Mouse (Mus musculus) CH12.LX (cell line): Measurements from ENCODE around the gene Rb1.

Source experiments
- CHD1 ChIP-seq: IDR thresholded peaks from 2 replicates; pipeline ENCODE4 v1.6.1; 2012; ENCODE audit warnings: low read depth, low read length, improper control_type of control experiment, inconsistent platforms
- CTCF ChIP-seq, 2 experiments: IDR thresholded peaks in 1 of 2; conservative IDR thresholded peaks in 1 of 2; 2 replicates each; pipeline ENCODE4 v1.5.1; 2011 to 2012; ENCODE audit warnings: low read depth in 2 of 2, low read length in 2 of 2, improper control_type of control experiment in 1 of 2, inconsistent platforms in 1 of 2, mild to moderate bottlenecking in 1 of 2, moderate library complexity in 1 of 2
- EP300 ChIP-seq: IDR thresholded peaks from 2 replicates; pipeline ENCODE4 v1.6.1; 2011; ENCODE audit warnings: low read length, improper control_type of control experiment
- HCFC1 ChIP-seq: IDR thresholded peaks from 2 replicates; pipeline ENCODE4 v1.6.1; 2012; ENCODE audit warnings: low read depth, mild to moderate bottlenecking, inconsistent platforms, low read length, improper control_type of control experiment
- KAT2A ChIP-seq: IDR thresholded peaks from 2 replicates; pipeline ENCODE4 v1.6.1; 2012; ENCODE audit warnings: low read length, improper control_type of control experiment, inconsistent platforms; ENCODE audit not compliant: insufficient replicate concordance
- MAX ChIP-seq: IDR thresholded peaks from 2 replicates; pipeline ENCODE4 v1.6.1; 2011; ENCODE audit warnings: low read length, improper control_type of control experiment
- PAX5 ChIP-seq: IDR thresholded peaks from 2 replicates; pipeline ENCODE4 v1.6.1; 2012; ENCODE audit warnings: low read length, inconsistent platforms, mixed read lengths
- POLR2A ChIP-seq: IDR thresholded peaks from 2 replicates; pipeline ENCODE4 v1.6.1; 2011; ENCODE audit warnings: low read depth, mild to moderate bottlenecking, improper control_type of control experiment, low read length
- RCOR1 ChIP-seq: conservative IDR thresholded peaks from 2 replicates; pipeline ENCODE4 v1.6.1; 2012; ENCODE audit warnings: low read depth, mild to moderate bottlenecking, inconsistent platforms, low read length, improper control_type of control experiment
- USF2 ChIP-seq: conservative IDR thresholded peaks from 2 replicates; pipeline ENCODE4 v1.6.1; 2011; ENCODE audit warnings: low read depth, low read length, improper control_type of control experiment
- ZNF384 ChIP-seq: IDR thresholded peaks from 2 replicates; pipeline ENCODE4 v1.6.1; 2012; ENCODE audit warnings: low read depth, low read length, improper control_type of control experiment, inconsistent platforms

GRCm38 (mm10) chr14:73148125-73148524 is 177.5 kb downstream of the Rb1 start:
- TF ChIP-seq CTCF (conservative IDR thresholded peaks at IDR 0.05 in 1 of 2, IDR thresholded peaks at IDR 0.05 in 1 of 2; ENCODE audit: low read depth in 2 of 2, low read length in 2 of 2) (no peak), MAX (no peak), ZNF384 (no peak), HCFC1 (no peak), POLR2A (no peak), USF2 (no peak), PAX5 (no peak), RCOR1 (no peak), EP300 (no peak), CHD1 (no peak), KAT2A (no peak)
